In genomic region chr19:5689088-5689428, GRCm38 (mm10) we compare ENCODE assay signal across 9 mouse cellular contexts. TPM values are rescaled to one million over a fixed set of nuclear protein-coding genes. Genes with fewer than 3 reads are reported as not detected.
DNase-seq lines count a peak whose midpoint lies in the region; ATAC-seq and TF ChIP-seq lines count a peak whose summit lies in the region.
"Had no signal": no experiment of that assay in that cellular context is flagged by ENCODE, and none has a peak within 500 bp of the region (broad histone marks: within the 10 kb centered on the region; RNA-seq: fewer than 3 reads in every experiment).

No protein-coding gene starts in this region.

- peak overlapping the region; percentile 95 for H3K9ac ChIP-seq in lung, embryonic 15.5 days
- H3K9ac ChIP-seq in limb, embryonic 11.5 days (ENCODE audit: low read length): peak overlapping the region; percentile 86

- TF ChIP-seq POLR2A in embryonic fibroblast, embryonic 13.5 days (IDR thresholded peaks at IDR 0.05; ENCODE audit: low read depth, low read length): no peak
- no peak for TF ChIP-seq POLR2A in small intestine, adult 2 months (IDR thresholded peaks at IDR 0.05; ENCODE audit: low read depth, low read length)

- peak overlapping the region; percentile 96 for H3K27ac ChIP-seq in lung, embryonic 15.5 days
- peak overlapping the region; percentile 92 for H3K27ac ChIP-seq in embryonic fibroblast, embryonic 13.5 days (ENCODE audit: insufficient read depth, low read length)
- peak overlapping the region; percentile 83 for H3K27ac ChIP-seq in limb, embryonic 11.5 days (replicated peaks; ENCODE audit: low read depth, low read length)
- peak overlapping the region; percentile 99 for H3K27ac ChIP-seq in small intestine, adult 2 months (ENCODE audit: insufficient read depth, low read depth, low read length)

- peaks cover 49% of the 10 kb centered on the region for H3K4me1 ChIP-seq in lung, embryonic 15.5 days
- H3K4me1 ChIP-seq in embryonic fibroblast, embryonic 13.5 days (ENCODE audit: control insufficient read depth, insufficient read depth, low read length): peaks cover 7% of the 10 kb centered on the region; the same call in 1 of the 2 replicates
- peaks cover 32% of the 10 kb centered on the region for H3K4me1 ChIP-seq in limb, embryonic 11.5 days (ENCODE audit: control insufficient read depth, insufficient read depth, low read length)
- peaks cover 23% of the 10 kb centered on the region for H3K4me1 ChIP-seq in small intestine, adult 2 months (ENCODE audit: control insufficient read depth, insufficient read depth, insufficient read length, low read length)

- TF ChIP-seq CTCF in embryonic fibroblast, embryonic 13.5 days (IDR thresholded peaks at IDR 0.05; ENCODE audit: borderline replicate concordance, insufficient read depth, low read length): no peak
- TF ChIP-seq CTCF in small intestine, adult 2 months (IDR thresholded peaks at IDR 0.05; ENCODE audit: extremely low read depth, insufficient read length, insufficient replicate concordance, low read depth, low read length): no peak

- H3K27me3 ChIP-seq in lung, embryonic 15.5 days: no peaks in the 10 kb centered on the region
- H3K27me3 ChIP-seq in limb, embryonic 11.5 days (ENCODE audit: control insufficient read depth, insufficient read depth, low read length): no peaks in the 10 kb centered on the region
- H3K27me3 ChIP-seq in small intestine, adult 2 months (ENCODE audit: control insufficient read depth, insufficient read depth, low read length): no peaks in the 10 kb centered on the region

- peaks cover 37% of the 10 kb centered on the region for H3K36me3 ChIP-seq in lung, embryonic 15.5 days
- peaks cover 30% of the 10 kb centered on the region for H3K36me3 ChIP-seq in limb, embryonic 11.5 days (ENCODE audit: control insufficient read depth, insufficient read depth, low read length)
- peaks cover 42% of the 10 kb centered on the region for H3K36me3 ChIP-seq in small intestine, adult 2 months (ENCODE audit: control insufficient read depth, insufficient read depth, low read length)

- no peak for DNase-seq in lung, postnatal 10 days
- no peak for DNase-seq in limb, embryonic 11.5 days (ENCODE audit: low spot score)
- DNase-seq in urinary bladder, postnatal 10 days (ENCODE audit: low spot score): no peak

- H3K4me2 ChIP-seq in lung, embryonic 15.5 days: peak overlapping the region; percentile 92
- peak overlapping the region; percentile 99 for H3K4me2 ChIP-seq in limb, embryonic 11.5 days (ENCODE audit: low read depth, severe bottlenecking)

- WGBS in lung, embryonic 15.5 days: 0% methylated on average over 7 of the region's 7 CpGs
- WGBS in limb, embryonic 11.5 days: 1% methylated on average over 7 of the region's 7 CpGs
- under 1% methylated on average over 7 of the region's 7 CpGs for WGBS in small intestine, adult 2 months

- H3K4me3 ChIP-seq in lung, embryonic 15.5 days: peak overlapping the region; percentile 87
- H3K4me3 ChIP-seq in embryonic fibroblast, embryonic 13.5 days (ENCODE audit: insufficient read depth, low read length): peak overlapping the region; percentile 86
- peak overlapping the region; percentile 96 for H3K4me3 ChIP-seq in limb, embryonic 11.5 days (ENCODE audit: low read depth, low read length)
- H3K4me3 ChIP-seq in small intestine, adult 2 months (ENCODE audit: low read depth, low read length): peak overlapping the region; percentile 97

- no peak for ATAC-seq in lung, embryonic 15.5 days (ENCODE audit: borderline replicate concordance, extremely low read depth, low FRiP score, low TSS enrichment)
- ATAC-seq in limb, embryonic 11.5 days (ENCODE audit: insufficient number of reproducible peaks, low FRiP score, low TSS enrichment, low read depth): no peak
- ATAC-seq in monocyte, adult 5-6 weeks (replicated peaks; ENCODE audit: insufficient number of reproducible peaks, low FRiP score, low TSS enrichment, poor library complexity, severe bottlenecking): no peak

- H3K9me3 ChIP-seq in lung, embryonic 15.5 days: no peaks in the 10 kb centered on the region
- no peaks in the 10 kb centered on the region for H3K9me3 ChIP-seq in limb, embryonic 11.5 days (ENCODE audit: control insufficient read depth, low read length)

RNA-seq across cellular contexts. Expression of gene Pcnx3, which starts 0.3 kb away (rescaled TPM):
- polyA plus RNA-seq in lung, embryonic 15.5 days (2015; fragmentation: Nextera tagmentation; extraction: Ambion mirVana): 18.2 and 20.9 TPM in 2 replicates
- 43.0 and 48.4 TPM in 2 replicates for polyA plus RNA-seq in embryonic fibroblast, embryonic 13.5 days (2011; ENCODE audit: insufficient read length, low read depth, missing spikeins)
- 29.1 and 32.2 TPM in 2 replicates for polyA plus RNA-seq in limb, embryonic 11.5 days (2014; fragmentation: Nextera tagmentation; extraction: Ambion mirVana)
- polyA plus RNA-seq in small intestine, adult 2 months (2012; rRNA removed): 85.4 and 150 TPM in 2 replicates
- total RNA-seq in monocyte, adult 5-6 weeks (2017): 13.3 to 41.9 TPM (median 22.3 TPM) in 3 replicates

RNA-seq across cellular contexts. Expression of gene Map3k11, which starts 0.5 kb away (rescaled TPM):
- polyA plus RNA-seq in lung, embryonic 15.5 days (2015; fragmentation: Nextera tagmentation; extraction: Ambion mirVana): 44.1 and 45.2 TPM in 2 replicates
- 9.3 and 14.2 TPM in 2 replicates for polyA plus RNA-seq in embryonic fibroblast, embryonic 13.5 days (2011; ENCODE audit: insufficient read length, low read depth, missing spikeins)
- polyA plus RNA-seq in limb, embryonic 11.5 days (2014; fragmentation: Nextera tagmentation; extraction: Ambion mirVana): 14.9 and 17.4 TPM in 2 replicates
- 65.8 and 169 TPM in 2 replicates for polyA plus RNA-seq in small intestine, adult 2 months (2012; rRNA removed)
- 41.8 to 57.5 TPM (median 46.8 TPM) in 3 replicates for total RNA-seq in monocyte, adult 5-6 weeks (2017)

RNA-seq across cellular contexts. Expression of gene Kcnk7, which starts 15.1 kb away (rescaled TPM):
- polyA plus RNA-seq in lung, embryonic 15.5 days (2015; fragmentation: Nextera tagmentation; extraction: Ambion mirVana): 0.69 TPM in 1 of 2 replicates, not detected in the other
- polyA plus RNA-seq in embryonic fibroblast, embryonic 13.5 days (2011; ENCODE audit: insufficient read length, low read depth, missing spikeins): not detected in 2 replicates
- not detected in 2 replicates for polyA plus RNA-seq in limb, embryonic 11.5 days (2014; fragmentation: Nextera tagmentation; extraction: Ambion mirVana)
- polyA plus RNA-seq in small intestine, adult 2 months (2012; rRNA removed): 0.57 TPM in 1 of 2 replicates, not detected in the other
- total RNA-seq in monocyte, adult 5-6 weeks (2017): 1.3 TPM in 2 of 3 replicates, not detected in the other
- total RNA-seq: layer of hippocampus, postnatal 25 days had no signal
- polyA plus RNA-seq: brain, embryonic 14.5 days had no signal

RNA-seq across cellular contexts. Expression of gene Sipa1, which starts 25.6 kb away (rescaled TPM):
- polyA plus RNA-seq in lung, embryonic 15.5 days (2015; fragmentation: Nextera tagmentation; extraction: Ambion mirVana): 44.7 and 48.0 TPM in 2 replicates
- polyA plus RNA-seq in embryonic fibroblast, embryonic 13.5 days (2011; ENCODE audit: insufficient read length, low read depth, missing spikeins): 16.7 and 19.1 TPM in 2 replicates
- 19.0 and 19.4 TPM in 2 replicates for polyA plus RNA-seq in limb, embryonic 11.5 days (2014; fragmentation: Nextera tagmentation; extraction: Ambion mirVana)
- 35.1 and 54.0 TPM in 2 replicates for polyA plus RNA-seq in small intestine, adult 2 months (2012; rRNA removed)
- 83.5 to 149 TPM (median 83.8 TPM) in 3 replicates for total RNA-seq in monocyte, adult 5-6 weeks (2017)

RNA-seq across cellular contexts. Expression of gene Ehbp1l1, which starts 37.1 kb away (rescaled TPM):
- polyA plus RNA-seq in lung, embryonic 15.5 days (2015; fragmentation: Nextera tagmentation; extraction: Ambion mirVana): 23.6 and 24.5 TPM in 2 replicates
- polyA plus RNA-seq in embryonic fibroblast, embryonic 13.5 days (2011; ENCODE audit: insufficient read length, low read depth, missing spikeins): 62.8 and 86.1 TPM in 2 replicates
- polyA plus RNA-seq in limb, embryonic 11.5 days (2014; fragmentation: Nextera tagmentation; extraction: Ambion mirVana): 5.8 and 6.1 TPM in 2 replicates
- 62.1 and 100 TPM in 2 replicates for polyA plus RNA-seq in small intestine, adult 2 months (2012; rRNA removed)
- 141 to 192 TPM (median 174 TPM) in 3 replicates for total RNA-seq in monocyte, adult 5-6 weeks (2017)
